17 mouse cellular contexts compared by ENCODE assay signal in genomic region chr2:167605817-167606744, GRCm38 (mm10). TPM values are rescaled to one million over a fixed set of nuclear protein-coding genes. Genes with fewer than 3 reads are reported as not detected.
DNase-seq lines count a peak whose midpoint lies in the region; ATAC-seq and TF ChIP-seq lines count a peak whose summit lies in the region.
"Had no signal": no experiment of that assay in that cellular context is flagged by ENCODE, and none has a peak within 500 bp of the region (broad histone marks: within the 10 kb centered on the region; RNA-seq: fewer than 3 reads in every experiment).

No protein-coding gene starts in this region.

- TF ChIP-seq CTCF in gastrocnemius, adult 2 months (IDR thresholded peaks at IDR 0.05): no peak
- TF ChIP-seq CTCF in intestine, postnatal 0 days (IDR thresholded peaks at IDR 0.05; ENCODE audit: low read depth): no peak
- no peak for TF ChIP-seq CTCF in liver, postnatal 0 days (IDR thresholded peaks at IDR 0.05; ENCODE audit: low read depth)

- peaks cover 32% of the 10 kb centered on the region for H3K36me3 ChIP-seq in intestine, embryonic 14.5 days (ENCODE audit: control insufficient read depth, insufficient read depth, low read length)
- H3K36me3 ChIP-seq in intestine, postnatal 0 days (ENCODE audit: control insufficient read depth, insufficient read depth): peaks cover 22% of the 10 kb centered on the region
- H3K36me3 ChIP-seq in liver, embryonic 15.5 days (replicated peaks): peaks cover 42% of the 10 kb centered on the region
- peaks cover 26% of the 10 kb centered on the region for H3K36me3 ChIP-seq in liver, postnatal 0 days (replicated peaks; ENCODE audit: insufficient read depth, low read length)

- WGBS in intestine, embryonic 14.5 days: 66% methylated on average over 17 of the region's 17 CpGs
- 71% methylated on average over 17 of the region's 17 CpGs for WGBS in intestine, postnatal 0 days
- WGBS in liver, embryonic 15.5 days (ENCODE audit: insufficient replicate concordance): 74% methylated on average over 17 of the region's 17 CpGs
- WGBS in liver, postnatal 0 days (ENCODE audit: insufficient replicate concordance): 74% methylated on average over 17 of the region's 17 CpGs

- 0 out of 2 replicates have a peak, but pooled peaks have one; percentile 8 for ATAC-seq in intestine, embryonic 14.5 days (replicated peaks; ENCODE audit: low FRiP score, low TSS enrichment, low read depth)
- no peak for ATAC-seq in intestine, postnatal 0 days
- no peak for ATAC-seq in liver, embryonic 15.5 days (ENCODE audit: insufficient read depth)
- ATAC-seq in liver, postnatal 0 days: no peak
- no peak for ATAC-seq in megakaryocyte-erythroid progenitor cell, adult 5-6 weeks (replicated peaks; ENCODE audit: low FRiP score, low TSS enrichment, poor library complexity, severe bottlenecking)
- no peak for ATAC-seq in erythroid progenitor cell, adult 5-6 weeks (replicated peaks; ENCODE audit: low FRiP score, poor library complexity, severe bottlenecking)
- ATAC-seq: Patski had no signal

- H3K4me3 ChIP-seq in gastrocnemius, adult 2 months: no peak overlapping the region
- no peak overlapping the region for H3K4me3 ChIP-seq in intestine, embryonic 14.5 days (ENCODE audit: low read depth, low read length)
- no peak overlapping the region for H3K4me3 ChIP-seq in intestine, postnatal 0 days (ENCODE audit: low read depth, low read length)
- no peak overlapping the region for H3K4me3 ChIP-seq in liver, embryonic 15.5 days (replicated peaks)
- H3K4me3 ChIP-seq in liver, postnatal 0 days (ENCODE audit: low read depth, low read length): no peak overlapping the region
- H3K4me3 ChIP-seq: embryonic facial prominence, embryonic 13.5 days; forebrain, embryonic 13.5 days; heart, adult 2 months; heart, embryonic 13.5 days; hindbrain, embryonic 10.5 days had no signal

- peaks cover 3% of the 10 kb centered on the region; the same call in 1 of the 2 replicates for H3K4me1 ChIP-seq in intestine, embryonic 14.5 days (replicated peaks; ENCODE audit: control insufficient read depth, insufficient read depth, low read length)
- H3K4me1 ChIP-seq in intestine, postnatal 0 days (replicated peaks; ENCODE audit: control insufficient read depth, insufficient read depth, low read length): no peaks in the 10 kb centered on the region
- peaks cover 13% of the 10 kb centered on the region for H3K4me1 ChIP-seq in liver, embryonic 15.5 days (replicated peaks)
- H3K4me1 ChIP-seq in liver, postnatal 0 days (ENCODE audit: insufficient read depth): no peaks in the 10 kb centered on the region
- H3K4me1 ChIP-seq: forebrain, embryonic 13.5 days had no signal

- intact Hi-C loops in gastrocnemius, adult 2 months (cut with DNase I): loop anchor here (1.0 kb wide), 1 partner anchor 69 kb away; no protein-coding TSS in a partner anchor

- TF ChIP-seq EP300 in liver, postnatal 0 days (IDR thresholded peaks at IDR 0.05; ENCODE audit: low read depth): no peak

- H3K9me3 ChIP-seq in intestine, embryonic 14.5 days (ENCODE audit: control insufficient read depth, low read length): no peaks in the 10 kb centered on the region
- no peaks in the 10 kb centered on the region for H3K9me3 ChIP-seq in intestine, postnatal 0 days (ENCODE audit: control insufficient read depth)
- no peaks in the 10 kb centered on the region for H3K9me3 ChIP-seq in liver, embryonic 15.5 days (replicated peaks)
- no peaks in the 10 kb centered on the region for H3K9me3 ChIP-seq in liver, postnatal 0 days (ENCODE audit: low read length)
- H3K9me3 ChIP-seq: embryonic facial prominence, embryonic 13.5 days; forebrain, embryonic 13.5 days; heart, embryonic 13.5 days; hindbrain, embryonic 10.5 days had no signal

- H3K9ac ChIP-seq in intestine, embryonic 14.5 days (ENCODE audit: low read length): no peak overlapping the region
- H3K9ac ChIP-seq in intestine, postnatal 0 days (ENCODE audit: low read depth, low read length): no peak overlapping the region
- H3K9ac ChIP-seq in liver, embryonic 15.5 days: no peak overlapping the region
- H3K9ac ChIP-seq in liver, postnatal 0 days (replicated peaks): no peak overlapping the region
- H3K9ac ChIP-seq: embryonic facial prominence, embryonic 13.5 days; forebrain, embryonic 13.5 days; forebrain, postnatal 0 days; hindbrain, embryonic 14.5 days had no signal

- H3K27ac ChIP-seq in gastrocnemius, adult 2 months: peak overlapping the region; percentile 76
- H3K27ac ChIP-seq in intestine, embryonic 14.5 days (ENCODE audit: low read depth): no peak overlapping the region
- no peak overlapping the region for H3K27ac ChIP-seq in intestine, postnatal 0 days (ENCODE audit: low read depth, low read length)
- peak overlapping the region; percentile 33; the same call in 1 of the 2 replicates for H3K27ac ChIP-seq in liver, embryonic 15.5 days (replicated peaks)
- H3K27ac ChIP-seq in liver, postnatal 0 days (ENCODE audit: low read depth): no peak overlapping the region
- H3K27ac ChIP-seq: embryonic facial prominence, embryonic 13.5 days; forebrain, embryonic 13.5 days; heart, adult 2 months; heart, embryonic 13.5 days; hindbrain, embryonic 10.5 days; hindbrain, embryonic 14.5 days had no signal

- no peak for DNase-seq in gastrocnemius, adult 2 months
- DNase-seq in gastrocnemius, postnatal 4 days (ENCODE audit: low spot score in 2 of 2): no peak
- DNase-seq in intestine, embryonic 14.5 days (ENCODE audit: low spot score): no peak
- no peak for DNase-seq in liver, postnatal 0 days

- no peaks in the 10 kb centered on the region for H3K27me3 ChIP-seq in intestine, embryonic 14.5 days (replicated peaks; ENCODE audit: control insufficient read depth, insufficient read depth, low read length)
- H3K27me3 ChIP-seq in intestine, postnatal 0 days (replicated peaks; ENCODE audit: control insufficient read depth, insufficient read depth, low read length): no peaks in the 10 kb centered on the region
- H3K27me3 ChIP-seq in liver, embryonic 15.5 days: peaks cover 11% of the 10 kb centered on the region; the same call in 1 of the 2 replicates
- no peaks in the 10 kb centered on the region for H3K27me3 ChIP-seq in liver, postnatal 0 days (ENCODE audit: insufficient read depth, low read length)
- H3K27me3 ChIP-seq: embryonic facial prominence, embryonic 13.5 days; Patski had no signal

- H3K4me2 ChIP-seq in intestine, embryonic 14.5 days (ENCODE audit: low read length): no peak overlapping the region
- no peak overlapping the region for H3K4me2 ChIP-seq in intestine, postnatal 0 days (replicated peaks; ENCODE audit: low read depth)
- H3K4me2 ChIP-seq in liver, embryonic 15.5 days: no peak overlapping the region
- H3K4me2 ChIP-seq in liver, postnatal 0 days (ENCODE audit: low read depth, low read length): no peak overlapping the region
- H3K4me2 ChIP-seq: embryonic facial prominence, embryonic 13.5 days; forebrain, embryonic 13.5 days; heart, embryonic 13.5 days; hindbrain, embryonic 14.5 days had no signal

RNA-seq across cellular contexts. Expression of gene Ube2v1, which starts 25.8 kb away (rescaled TPM):
- total RNA-seq in gastrocnemius, adult 2 months (2021): 100 to 1,000 TPM; 170 to 181 TPM
- 100 to 1,000 TPM; 183 to 193 TPM for total RNA-seq in gastrocnemius, postnatal 4 days (2021)
- polyA plus RNA-seq in intestine, embryonic 14.5 days (2014; fragmentation: Nextera tagmentation; extraction: Ambion mirVana): 254 and 279 TPM in 2 replicates
- 173 and 174 TPM in 2 replicates for polyA plus RNA-seq in intestine, postnatal 0 days (2015; fragmentation: Nextera tagmentation; extraction: Ambion mirVana)
- 187 and 195 TPM in 2 replicates for polyA plus RNA-seq in liver, embryonic 15.5 days (2015; fragmentation: Nextera tagmentation; extraction: Ambion mirVana)
- 122 TPM in 2 replicates for polyA plus RNA-seq in liver, postnatal 0 days (2015; fragmentation: Nextera tagmentation; extraction: Ambion mirVana)
- 194 and 207 TPM in 2 replicates for total RNA-seq in megakaryocyte-erythroid progenitor cell, adult 5-6 weeks (2014; fragmentation: Nextera tagmentation)
- total RNA-seq in megakaryocyte-erythroid progenitor cell, adult 5-6 weeks (2017): 46.6 and 78.6 TPM in 2 replicates
- total RNA-seq in erythroid progenitor cell, adult 5-6 weeks (2015; ENCODE audit: low replicate concordance): 186 and 189 TPM in 2 replicates
- total RNA-seq in erythroid progenitor cell, adult 5-6 weeks (2017; ENCODE audit: low replicate concordance): 82.3 and 114 TPM in 2 replicates

RNA-seq across cellular contexts. Expression of gene Gm20431, which starts 55.2 kb away (rescaled TPM):
- 10 to 100 TPM in 1 of 2 experiments, 1 to 10 TPM in 1; 3.7 to 11.5 TPM for total RNA-seq in gastrocnemius, adult 2 months (2021)
- total RNA-seq in gastrocnemius, postnatal 4 days (2021): 10 to 100 TPM; 20.3 to 22.9 TPM
- 6.1 and 7.7 TPM in 2 replicates for polyA plus RNA-seq in intestine, embryonic 14.5 days (2014; fragmentation: Nextera tagmentation; extraction: Ambion mirVana)
- 8.8 and 10.0 TPM in 2 replicates for polyA plus RNA-seq in intestine, postnatal 0 days (2015; fragmentation: Nextera tagmentation; extraction: Ambion mirVana)
- 0.63 TPM in 1 of 2 replicates, not detected in the other for polyA plus RNA-seq in liver, embryonic 15.5 days (2015; fragmentation: Nextera tagmentation; extraction: Ambion mirVana)
- 1.7 and 2.4 TPM in 2 replicates for polyA plus RNA-seq in liver, postnatal 0 days (2015; fragmentation: Nextera tagmentation; extraction: Ambion mirVana)
- 16.1 TPM in 1 of 2 replicates, not detected in the other for total RNA-seq in megakaryocyte-erythroid progenitor cell, adult 5-6 weeks (2014; fragmentation: Nextera tagmentation)
- not detected in 2 replicates for total RNA-seq in megakaryocyte-erythroid progenitor cell, adult 5-6 weeks (2017)
- not detected in 2 replicates for total RNA-seq in erythroid progenitor cell, adult 5-6 weeks (2015; ENCODE audit: low replicate concordance)
- total RNA-seq in erythroid progenitor cell, adult 5-6 weeks (2017; ENCODE audit: low replicate concordance): not detected in 2 replicates
- total RNA-seq: forebrain, postnatal 0 days had no signal
- polyA plus RNA-seq: activated CD4-positive, CD25-positive, alpha-beta regulatory T cell, adult 4 months had no signal

Comparison
In these comparisons a context has a peak if more than half of its experiments do, and no peak if none do; other contexts are left out.
1. H3K27ac ChIP-seq: peak in gastrocnemius, adult 2 months (single experiment) and liver, embryonic 15.5 days (single experiment); none in intestine, embryonic 14.5 days (single experiment), intestine, postnatal 0 days (single experiment) and liver, postnatal 0 days (single experiment).